Mouse (Mus musculus) hematopoietic stem cell, adult 5-6 weeks (primary cell): ENCODE measurements around the gene Ppp2r3a. TPM values are rescaled to one million over a fixed set of nuclear protein-coding genes. Genes with fewer than 3 reads are reported as not detected.

Experiments used
- ATAC-seq, 2 experiments: fragments of 125-278 bp in 1 of 2; replicated peaks in 1 of 2; 2 replicates each; pipeline ENCODE4 v1.8.0; 2016 to 2017; ENCODE audit warnings: inconsistent platforms in 2 of 2, mild to moderate bottlenecking in 2 of 2, moderate number of reproducible peaks in 2 of 2, low read depth in 1 of 2, moderate TSS enrichment in 1 of 2; ENCODE audit not compliant: low FRiP score in 2 of 2, poor library complexity in 2 of 2, severe bottlenecking in 2 of 2, insufficient read depth in 1 of 2, low TSS enrichment in 1 of 2
- total RNA-seq: library from RNA; stranded (forward); fragments of 172-1452, 232-1000 nt; gene quantifications from 2 replicates; pipeline ENCODE4 v1.2.3, GENCODE M21; 2017

The Ppp2r3a gene
- total RNA-seq, 1 experiment from 2014 or later = 38.9 TPM

GRCm38 (mm10) chr9:101100163-101100562 lies 151.4 kb downstream of the Ppp2r3a start:
- 0 out of 4 replicates have a peak, but pooled peaks of 1 of the 2 experiments have one; percentile 30 for ATAC-seq

GRCm38 (mm10) chr9:101099445-101099844 lies 152.2 kb downstream of the Ppp2r3a start:
- ATAC-seq = peak; percentile 71

GRCm38 (mm10) chr9:101097542-101097941 lies 154.1 kb downstream of the Ppp2r3a start:
- ATAC-seq = 0 out of 4 replicates have a peak, but pooled peaks of 1 of the 2 experiments have one; percentile 34

- no peak for ATAC-seq
Measured at GRCm38 (mm10) chr9:101096461-101096860, 155.1 kb downstream of the Ppp2r3a start.

GRCm38 (mm10) chr9:101095425-101095824 lies 156.2 kb downstream of the Ppp2r3a start:
- ATAC-seq = no peak

GRCm38 (mm10) chr9:101083728-101084127 lies 167.9 kb downstream of the Ppp2r3a start:
- no peak for ATAC-seq

- ATAC-seq = peak in 1 of 2 experiments; percentile 8; a peak in 1 of 4 replicates
Measured at GRCm38 (mm10) chr9:101080046-101080685, 171.4 kb downstream of the Ppp2r3a start.

GRCm38 (mm10) chr9:101078579-101078978 lies 173.0 kb downstream of the Ppp2r3a start:
- ATAC-seq = no peak

- ATAC-seq = no peak
Measured at GRCm38 (mm10) chr9:101077486-101077885, 174.1 kb downstream of the Ppp2r3a start.

GRCm38 (mm10) chr9:101076095-101076875 lies 175.3 kb downstream of the Ppp2r3a start:
- peak in 1 of 2 experiments; percentile 22; a peak in 1 of 4 replicates for ATAC-seq

- ATAC-seq = no peak
Measured at GRCm38 (mm10) chr9:101075694-101076093, 175.9 kb downstream of the Ppp2r3a start.

GRCm38 (mm10) chr9:101075091-101075581 lies 176.5 kb downstream of the Ppp2r3a start:
- ATAC-seq = peak; percentile 6 to 7; a peak in 1 of 4 replicates

- ATAC-seq = peak; percentile 28 to 35; a peak in 2 of 4 replicates
Measured at GRCm38 (mm10) chr9:101074332-101075021, 177.1 kb downstream of the Ppp2r3a start.

- ATAC-seq = no peak; a peak in 1 of 4 replicates
Measured at GRCm38 (mm10) chr9:101073987-101074331, 177.6 kb downstream of the Ppp2r3a start, which contains the start of gene Msl2. Gene Msl2, plus strand, starts transcription at chr9:101074101.

GRCm38 (mm10) chr9:101073041-101073986 lies 178.3 kb downstream of the Ppp2r3a start:
- ATAC-seq = peak; percentile 79 to 85

GRCm38 (mm10) chr9:101072506-101072905 lies 179.1 kb downstream of the Ppp2r3a start:
- ATAC-seq = no peak

GRCm38 (mm10) chr9:101069781-101070180 lies 181.8 kb downstream of the Ppp2r3a start:
- ATAC-seq = no peak
